Mouse (Mus musculus) lung, postnatal 0 days (tissue): ENCODE results near the gene Map3k6.

Experiments
- CTCF ChIP-seq: IDR thresholded peaks from 2 replicates; pipeline ENCODE4 v1.5.1; 2016; ENCODE audit warnings: antibody characterized with exemption, mild to moderate bottlenecking
- EP300 ChIP-seq: IDR thresholded peaks from 2 replicates; pipeline ENCODE4 v1.6.1; 2016; ENCODE audit warnings: antibody characterized with exemption, mild to moderate bottlenecking, control low read depth

GRCm38 (mm10) chr4:133226073-133226472 is 14.5 kb upstream of the Map3k6 start:
- TF ChIP-seq CTCF: no peak
- TF ChIP-seq EP300: 0 out of 2 replicates have a peak, but pooled peaks have one; percentile 16
